Mouse (Mus musculus) neural tube, embryonic 15.5 days (tissue): Measurements from ENCODE around the gene Rnaseh2b. TPM values are rescaled to one million over a fixed set of nuclear protein-coding genes. Genes with fewer than 3 reads are reported as not detected.

Source experiments
- ATAC-seq: fragments of 200-750 bp; cut with Nextera tagmentation; 2 replicates; pipeline ENCODE4 v1.8.0; 2017; ENCODE audit warnings: mild to moderate bottlenecking, moderate TSS enrichment, moderate library complexity; ENCODE audit not compliant: low FRiP score
- H3K27ac ChIP-seq: fragments of 300-500 bp; sonication (generic); replicated peaks from 2 replicates; pipeline ENCODE4 v1.5.1; 2015; ENCODE audit warnings: mild to moderate bottlenecking, inconsistent platforms
- H3K27me3 ChIP-seq: fragments of 300-500 bp; sonication (generic); replicated peaks from 2 replicates; pipeline ENCODE4 v1.6.1; 2015; ENCODE audit warnings: inconsistent platforms
- H3K36me3 ChIP-seq: fragments of 300-500 bp; sonication (generic); 2 replicates; pipeline ENCODE4 v1.6.1; 2015; ENCODE audit warnings: inconsistent platforms
- H3K4me1 ChIP-seq: fragments of 300-500 bp; sonication (generic); 2 replicates; pipeline ENCODE4 v1.6.1; 2015; ENCODE audit warnings: inconsistent platforms
- H3K4me2 ChIP-seq: fragments of 300-500 bp; sonication (generic); 2 replicates; pipeline ENCODE4 v1.6.1; 2015; ENCODE audit warnings: inconsistent platforms, mild to moderate bottlenecking, moderate library complexity
- H3K4me3 ChIP-seq: fragments of 300-500 bp; sonication (generic); replicated peaks from 2 replicates; pipeline ENCODE4 v1.5.1; 2015; ENCODE audit warnings: mild to moderate bottlenecking, inconsistent platforms
- H3K9ac ChIP-seq: fragments of 300-500 bp; sonication (generic); replicated peaks from 2 replicates; pipeline ENCODE4 v1.6.1; 2015; ENCODE audit warnings: mild to moderate bottlenecking, inconsistent platforms
- H3K9me3 ChIP-seq: fragments of 300-500 bp; sonication (generic); replicated peaks from 2 replicates; pipeline ENCODE4 v1.6.1; 2016; ENCODE audit warnings: inconsistent platforms
- WGBS: fragments of 180-500 bp; shearing (Covaris S2); methylation state at CpG from one replicate; pipeline ENCODE4 v1.1.7; 2015; ENCODE audit warnings: mixed read lengths; 5-methylcytosine and 5-hydroxymethylcytosine counted together
- polyA plus RNA-seq: library from polyadenylated mRNA; unstranded; fragments of >200 nt; fragmentation: Nextera tagmentation; extraction: Ambion mirVana; gene quantifications from 2 replicates; pipeline ENCODE4 v1.2.1, GENCODE M21; 2015

Rnaseh2b gene
- polyA plus RNA-seq, 1 experiment from 2014 or later: 25.8 TPM

DNA sequence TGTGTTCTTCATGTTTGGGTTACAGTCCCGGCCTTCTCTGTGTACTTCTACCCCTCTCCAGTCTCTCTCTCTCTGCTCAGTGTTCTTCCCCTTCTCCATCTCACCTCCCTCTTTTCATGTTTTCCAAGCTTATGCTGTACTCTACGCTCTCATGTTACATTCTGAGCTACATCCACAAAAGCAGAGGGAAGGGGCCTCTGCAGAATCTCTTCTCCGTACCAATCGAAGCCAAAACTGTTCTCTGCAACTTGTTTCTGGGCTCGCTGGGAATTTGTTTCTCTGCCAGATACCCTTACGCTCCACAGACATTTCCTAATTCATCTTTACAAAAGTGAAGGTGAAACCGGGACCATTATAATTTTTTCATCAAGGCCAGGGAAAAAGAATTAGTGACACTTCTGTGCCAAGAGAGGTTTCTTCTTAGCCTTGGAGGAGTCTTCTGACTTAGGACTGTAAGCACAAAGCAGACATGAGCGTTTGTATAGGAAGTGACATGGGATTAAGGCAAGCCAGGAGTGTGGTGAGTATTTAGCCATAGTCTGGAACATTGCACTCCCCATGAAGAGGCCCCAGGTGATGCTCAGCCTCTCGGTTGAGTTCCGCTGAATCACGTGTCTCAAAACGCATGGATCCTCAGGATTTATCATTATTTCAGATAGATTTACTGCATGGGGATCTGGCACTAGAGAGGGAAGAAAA is 21.5 kb upstream of the Rnaseh2b start:
- Histone ChIP-seq H3K4me1 (no peaks in the 10 kb centered on the region), H3K27ac (no peak overlapping the region), H3K27me3 (no peaks in the 10 kb centered on the region), H3K4me3 (no peak overlapping the region), H3K9me3 (no peaks in the 10 kb centered on the region), H3K9ac (no peak overlapping the region), H3K36me3 (no peaks in the 10 kb centered on the region), H3K4me2 (no peak overlapping the region)
- WGBS: 88% methylated on average over 12 of the region's 12 CpGs
- no peak for ATAC-seq

DNA sequence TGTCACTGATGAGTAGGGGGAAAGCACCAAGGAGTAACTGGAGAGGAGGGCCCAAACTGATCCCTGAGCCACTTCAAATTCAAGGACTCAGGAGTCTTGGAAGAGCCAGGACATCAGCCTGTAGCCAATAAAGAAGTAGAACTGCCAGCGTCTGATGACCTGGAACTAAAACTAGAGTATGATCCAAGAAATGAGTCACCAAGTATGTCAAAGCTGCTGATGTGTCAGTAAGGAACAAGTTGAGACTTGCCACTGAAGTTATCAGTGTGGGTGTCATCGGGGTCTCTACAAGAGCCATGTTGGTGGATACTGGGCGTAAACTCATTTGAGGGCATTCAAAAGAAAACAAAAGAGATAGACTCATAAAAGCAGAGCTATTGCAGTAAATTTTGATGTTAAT is 18.8 kb upstream of the Rnaseh2b start:
- Histone ChIP-seq H3K36me3 (no peaks in the 10 kb centered on the region), H3K9me3 (no peaks in the 10 kb centered on the region), H3K27me3 (no peaks in the 10 kb centered on the region), H3K27ac (no peak overlapping the region), H3K9ac (no peak overlapping the region), H3K4me1 (no peaks in the 10 kb centered on the region), H3K4me2 (no peak overlapping the region), H3K4me3 (no peak overlapping the region)
- ATAC-seq: no peak
- WGBS: 94% methylated on average over 3 of the region's 3 CpGs

DNA sequence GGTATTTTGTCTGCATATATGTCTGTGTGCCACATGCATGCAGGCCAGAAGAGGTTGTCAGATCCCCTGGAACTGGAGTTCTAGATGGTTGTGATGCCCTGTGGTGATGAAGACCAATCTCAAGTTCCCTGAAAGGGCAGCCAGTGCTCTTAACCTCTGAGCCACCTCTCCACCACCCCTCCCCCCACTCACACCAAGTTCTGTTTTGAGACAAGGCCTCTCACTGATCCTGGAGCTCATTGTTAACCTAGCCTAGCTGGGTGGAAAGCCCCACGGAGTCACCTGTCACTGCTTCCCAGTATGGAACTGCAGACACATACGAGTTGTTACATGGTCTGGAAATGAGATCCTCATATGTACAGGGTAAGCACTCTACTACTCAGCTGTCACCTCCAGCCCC is 9.4 kb upstream of the Rnaseh2b start:
- no peak overlapping the region for H3K4me2 ChIP-seq
- no peaks in the 10 kb centered on the region for H3K4me1 ChIP-seq
- no peaks in the 10 kb centered on the region for H3K27me3 ChIP-seq
- H3K36me3 ChIP-seq: no peaks in the 10 kb centered on the region
- WGBS: 80% methylated on average over 2 of the region's 2 CpGs
- no peak overlapping the region for H3K9ac ChIP-seq
- no peaks in the 10 kb centered on the region for H3K9me3 ChIP-seq
- no peak overlapping the region for H3K4me3 ChIP-seq
- H3K27ac ChIP-seq: no peak overlapping the region
- no peak for ATAC-seq

DNA sequence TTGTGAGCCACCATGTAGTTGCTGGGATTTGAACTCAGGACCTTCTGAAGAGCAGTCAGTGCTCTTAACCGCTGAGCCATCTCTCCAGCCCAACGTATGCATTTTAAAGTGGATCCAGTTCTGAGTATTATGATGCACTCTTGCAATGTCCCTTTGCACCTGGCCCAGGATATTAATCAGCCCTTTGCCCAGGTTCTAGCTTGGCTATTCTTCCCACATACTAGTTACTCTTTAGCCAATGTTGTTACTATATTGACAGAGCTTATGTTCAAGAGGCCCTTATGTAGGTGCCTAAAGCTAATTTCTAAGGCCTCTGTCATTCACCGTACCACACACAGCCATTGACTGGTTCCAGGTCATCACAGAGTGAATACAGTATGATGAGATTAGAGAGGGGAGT is 3.7 kb upstream of the Rnaseh2b start:
- H3K36me3 ChIP-seq: no peaks in the 10 kb centered on the region
- H3K27me3 ChIP-seq: no peaks in the 10 kb centered on the region
- no peak for ATAC-seq
- H3K4me3 ChIP-seq: no peak overlapping the region
- no peak overlapping the region for H3K4me2 ChIP-seq
- H3K9me3 ChIP-seq: no peaks in the 10 kb centered on the region
- 93% methylated on average over 3 of the region's 3 CpGs for WGBS
- H3K4me1 ChIP-seq: peaks cover 21% of the 10 kb centered on the region
- no peak overlapping the region for H3K27ac ChIP-seq
- no peak overlapping the region for H3K9ac ChIP-seq

DNA sequence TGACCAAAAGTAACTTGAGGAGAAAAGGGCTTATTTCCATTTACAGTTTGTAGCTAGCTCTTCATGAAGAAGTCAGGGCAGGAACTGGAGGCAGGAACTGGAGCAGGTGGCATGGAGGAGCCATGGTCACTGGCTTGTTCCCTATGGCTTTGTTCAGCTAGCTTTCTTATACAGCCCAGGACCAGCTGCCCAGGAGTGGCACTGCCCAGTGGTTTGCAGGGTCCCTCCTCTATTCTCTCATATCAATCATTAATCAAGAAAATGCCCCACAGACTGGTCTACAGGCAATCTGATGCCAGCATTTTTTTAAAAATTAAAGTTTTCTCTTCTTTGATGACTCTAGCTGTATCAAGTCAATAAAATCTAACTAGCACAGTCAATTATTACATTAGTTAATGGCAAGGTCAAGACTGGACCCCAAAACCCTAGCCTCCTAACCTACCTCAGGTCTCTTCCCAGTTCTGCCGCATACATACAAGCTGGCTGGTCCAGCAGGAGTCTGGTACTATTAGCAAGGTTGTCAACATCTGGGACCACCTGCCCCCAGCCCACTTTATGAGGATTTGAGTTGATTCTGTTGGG is 892 bp upstream of the Rnaseh2b start:
- ATAC-seq: no peak
- H3K4me3 ChIP-seq: peak overlapping the region; percentile 62; the same call in 1 of the 2 replicates

DNA sequence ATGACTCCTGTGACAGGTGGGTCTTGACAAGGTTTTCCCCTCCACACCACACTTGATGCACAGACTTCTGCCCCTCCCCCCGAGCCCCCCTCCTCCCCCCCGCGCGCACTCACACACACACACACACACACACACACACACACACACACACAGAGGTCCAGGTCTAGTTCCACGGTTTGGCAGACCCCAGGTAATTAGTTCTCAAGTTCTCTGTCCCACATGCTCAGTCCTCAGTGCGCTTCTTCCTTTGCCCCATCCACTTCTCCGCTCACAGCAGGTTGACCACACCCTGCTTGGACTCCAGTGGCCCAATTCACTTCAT is 262 bp upstream of the Rnaseh2b start:
- H3K4me1 ChIP-seq: peaks cover 21% of the 10 kb centered on the region

More for the DNA sequence above, 892 bp upstream of the Rnaseh2b start:
- H3K27ac ChIP-seq: no peak overlapping the region
- peaks cover 21% of the 10 kb centered on the region for H3K4me1 ChIP-seq
- H3K9me3 ChIP-seq: no peaks in the 10 kb centered on the region
- no peaks in the 10 kb centered on the region for H3K36me3 ChIP-seq
- peak overlapping the region; percentile 99 for H3K4me2 ChIP-seq
- no peaks in the 10 kb centered on the region for H3K27me3 ChIP-seq
- H3K9ac ChIP-seq: no peak overlapping the region
- WGBS: 96% methylated on average over 1 of the region's 1 CpGs

DNA sequence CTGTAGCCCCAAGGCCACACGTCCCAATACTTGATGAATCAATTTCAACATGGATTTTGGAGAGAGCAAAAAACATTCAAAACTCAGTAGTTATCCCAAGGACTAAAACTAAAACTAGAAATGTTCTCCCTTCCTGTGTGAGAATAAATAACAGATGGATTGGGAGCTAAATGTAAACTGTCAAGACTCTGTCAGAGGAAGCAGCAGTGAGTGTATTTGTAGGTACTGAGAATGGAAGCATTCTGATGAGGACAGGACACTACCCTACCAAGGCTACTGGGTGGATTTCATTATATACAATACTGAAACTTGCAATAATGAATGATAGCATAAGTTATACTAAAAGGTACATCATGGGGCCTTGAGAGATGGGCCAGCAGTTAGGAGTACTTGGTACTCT is 6.4 kb downstream of the Rnaseh2b start:
- no peak overlapping the region for H3K27ac ChIP-seq

More for the DNA sequence above, 262 bp upstream of the Rnaseh2b start:
- Histone ChIP-seq H3K4me3 (peak overlapping the region; percentile 62), H3K9me3 (no peaks in the 10 kb centered on the region), H3K4me2 (peak overlapping the region; percentile 99), H3K36me3 (no peaks in the 10 kb centered on the region), H3K27me3 (no peaks in the 10 kb centered on the region), H3K9ac (peak overlapping the region; percentile 69), H3K27ac (peak overlapping the region; percentile 66; the same call in 1 of the 2 replicates)
- no peak for ATAC-seq
- WGBS: 34% methylated on average over 4 of the region's 7 CpGs

DNA sequence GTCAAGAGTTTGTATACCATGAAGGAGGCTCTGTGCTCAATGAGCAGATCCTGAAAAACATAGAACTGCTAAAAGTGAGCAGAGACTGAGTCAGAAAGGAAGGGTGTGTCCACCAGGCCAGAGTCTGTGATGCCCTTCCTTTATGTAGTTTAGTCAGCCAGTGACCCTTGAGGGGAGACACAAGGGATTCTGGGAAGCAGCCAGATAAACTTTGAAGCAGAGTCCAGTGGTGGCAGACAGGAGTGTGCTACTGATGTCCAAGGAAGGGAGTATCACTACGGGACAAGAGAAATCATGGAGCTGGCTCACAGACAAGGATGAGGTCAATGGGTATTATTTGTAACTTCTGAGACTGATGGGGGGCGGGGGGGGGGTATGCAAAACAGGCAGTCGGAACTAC is 7.6 kb downstream of the Rnaseh2b start:
- 86% methylated on average over 3 of the region's 3 CpGs for WGBS
- Histone ChIP-seq H3K27ac (no peak overlapping the region), H3K36me3 (no peaks in the 10 kb centered on the region), H3K9me3 (no peaks in the 10 kb centered on the region), H3K9ac (no peak overlapping the region), H3K4me1 (no peaks in the 10 kb centered on the region), H3K4me3 (no peak overlapping the region), H3K27me3 (no peaks in the 10 kb centered on the region), H3K4me2 (no peak overlapping the region)
- ATAC-seq: no peak

More for the DNA sequence above, 6.4 kb downstream of the Rnaseh2b start:
- Histone ChIP-seq H3K4me3 (no peak overlapping the region), H3K4me1 (no peaks in the 10 kb centered on the region), H3K9ac (no peak overlapping the region), H3K4me2 (no peak overlapping the region), H3K36me3 (no peaks in the 10 kb centered on the region), H3K9me3 (no peaks in the 10 kb centered on the region), H3K27me3 (no peaks in the 10 kb centered on the region)
- WGBS: 95% methylated on average over 1 of the region's 1 CpGs
- ATAC-seq: no peak

DNA sequence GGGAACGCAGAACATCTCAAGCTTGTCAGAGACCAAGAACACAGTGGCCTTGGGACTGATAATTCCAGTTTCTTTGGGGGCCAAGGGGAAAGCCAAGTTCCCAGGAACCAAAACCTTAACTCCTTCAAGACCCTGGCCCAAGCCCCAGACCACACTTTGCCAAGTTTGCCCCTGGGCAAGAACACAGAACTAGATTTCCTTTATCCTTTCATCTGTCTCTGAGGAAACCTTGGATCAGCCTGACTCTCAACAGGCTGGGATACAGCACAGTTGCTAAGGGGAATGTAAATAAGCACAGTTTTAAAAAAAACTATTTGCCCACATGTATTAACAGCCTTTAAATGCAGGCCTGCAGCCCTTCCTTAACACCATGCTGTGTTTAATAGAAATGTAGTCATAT is 15.2 kb downstream of the Rnaseh2b start:
- H3K4me3 ChIP-seq: no peak overlapping the region
- no peaks in the 10 kb centered on the region for H3K27me3 ChIP-seq
- no peak for ATAC-seq
- no peak overlapping the region for H3K4me2 ChIP-seq
- no peaks in the 10 kb centered on the region for H3K9me3 ChIP-seq
- 78% methylated on average over 1 of the region's 1 CpGs for WGBS
- H3K27ac ChIP-seq: no peak overlapping the region
- no peak overlapping the region for H3K9ac ChIP-seq
- peaks cover 8% of the 10 kb centered on the region; the same call in 1 of the 2 replicates for H3K4me1 ChIP-seq
- H3K36me3 ChIP-seq: no peaks in the 10 kb centered on the region

DNA sequence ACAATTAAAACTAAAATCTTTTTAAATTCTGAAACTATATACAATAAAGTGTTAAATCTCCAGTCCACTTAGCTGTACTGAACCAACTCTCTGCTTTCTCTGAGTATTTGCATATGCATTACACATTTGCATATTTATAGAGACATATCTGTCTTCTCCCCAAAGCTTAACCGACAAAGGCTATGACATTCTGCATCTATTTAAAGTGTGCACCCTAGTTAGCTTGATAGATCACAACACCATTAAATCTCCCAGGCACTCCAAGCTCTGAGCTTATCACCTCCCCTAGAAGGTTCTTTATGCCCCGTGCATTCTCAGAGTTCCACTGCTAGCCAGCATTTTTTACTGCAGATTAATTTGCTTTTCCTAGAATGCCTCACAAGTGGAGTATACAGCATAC is 16.6 kb downstream of the Rnaseh2b start:
- no peaks in the 10 kb centered on the region for H3K27me3 ChIP-seq
- no peak overlapping the region for H3K4me3 ChIP-seq
- H3K9ac ChIP-seq: no peak overlapping the region
- no peak overlapping the region for H3K4me2 ChIP-seq
- 16% methylated on average over 2 of the region's 2 CpGs for WGBS
- no peaks in the 10 kb centered on the region for H3K9me3 ChIP-seq
- ATAC-seq: no peak
- H3K27ac ChIP-seq: no peak overlapping the region
- H3K36me3 ChIP-seq: no peaks in the 10 kb centered on the region
- peaks cover 8% of the 10 kb centered on the region; the same call in 1 of the 2 replicates for H3K4me1 ChIP-seq

DNA sequence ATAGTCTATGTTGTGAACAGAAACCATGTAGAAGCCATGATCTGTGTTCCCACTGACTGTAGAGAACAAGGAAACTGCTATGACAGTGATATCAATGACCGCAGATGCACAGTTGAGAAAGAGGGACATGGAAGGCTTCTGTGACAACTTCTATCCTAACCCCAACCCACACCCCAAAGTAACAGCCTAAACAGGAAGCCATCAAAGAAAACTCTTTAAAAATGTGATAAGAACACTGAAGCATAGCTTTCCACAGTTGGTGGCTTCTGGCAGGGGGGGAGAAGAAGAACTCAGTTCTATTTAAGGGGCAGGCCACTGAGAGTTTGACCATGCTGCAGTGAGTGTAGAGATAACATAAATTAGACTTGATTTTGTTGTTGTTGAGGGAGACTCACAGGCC is 19.3 kb downstream of the Rnaseh2b start:
- Histone ChIP-seq H3K4me3 (no peak overlapping the region), H3K9ac (no peak overlapping the region), H3K36me3 (no peaks in the 10 kb centered on the region), H3K27me3 (no peaks in the 10 kb centered on the region), H3K27ac (no peak overlapping the region), H3K4me2 (no peak overlapping the region), H3K4me1 (peaks cover 8% of the 10 kb centered on the region; the same call in 1 of the 2 replicates), H3K9me3 (no peaks in the 10 kb centered on the region)
- 96% methylated on average over 1 of the region's 1 CpGs for WGBS
- ATAC-seq: no peak

DNA sequence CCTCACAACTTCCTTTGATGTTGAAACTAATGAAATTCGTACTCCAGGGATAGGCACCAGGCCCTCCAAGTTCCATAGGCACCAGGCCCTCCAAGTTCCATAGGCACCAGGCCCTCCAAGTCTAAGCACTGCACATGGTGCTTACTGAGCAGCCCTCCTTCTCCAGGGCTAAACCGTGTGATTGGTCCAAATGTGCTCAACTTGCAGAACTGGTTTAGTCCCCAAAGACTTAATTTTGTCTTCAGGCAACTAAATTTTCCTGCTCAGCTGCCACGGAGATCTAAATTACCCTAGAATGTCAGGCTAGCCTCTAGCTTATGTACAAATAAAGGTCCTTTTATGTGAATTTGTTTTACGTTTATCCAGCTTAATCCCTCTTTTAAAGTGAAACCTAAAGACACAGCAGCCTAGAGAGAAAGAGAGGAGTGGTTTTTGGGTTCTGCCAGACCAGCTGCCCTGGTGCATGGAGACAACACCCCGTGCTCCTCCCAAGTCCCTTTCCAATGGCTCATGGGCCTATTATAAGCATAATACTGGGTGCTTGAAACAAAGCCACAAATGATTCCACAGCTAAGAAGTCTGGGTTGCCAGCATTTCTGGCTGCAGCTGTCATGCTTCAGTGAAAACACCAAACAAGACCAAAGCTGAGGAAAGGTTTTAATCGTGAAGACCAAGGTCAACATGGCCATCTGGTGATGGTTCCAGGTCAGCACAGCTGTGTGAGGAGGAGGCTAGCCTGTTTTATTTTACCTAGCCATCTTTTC is 30.4 kb downstream of the Rnaseh2b start:
- H3K27ac ChIP-seq: no peak overlapping the region
- H3K36me3 ChIP-seq: no peaks in the 10 kb centered on the region
- no peak overlapping the region for H3K4me2 ChIP-seq
- no peak for ATAC-seq
- H3K4me1 ChIP-seq: no peaks in the 10 kb centered on the region
- H3K9ac ChIP-seq: no peak overlapping the region
- H3K9me3 ChIP-seq: no peaks in the 10 kb centered on the region
- no peaks in the 10 kb centered on the region for H3K27me3 ChIP-seq
- 55% methylated on average over 6 of the region's 6 CpGs for WGBS
- H3K4me3 ChIP-seq: no peak overlapping the region
